ENCODE assay signal across 11 mouse cellular contexts in genomic region chr7:125716724-125717123, GRCm38 (mm10). TPM values are rescaled to one million over a fixed set of nuclear protein-coding genes. Genes with fewer than 3 reads are reported as not detected.
A peak's percentile ranks its signal among the peaks of the same experiment; 100 is the strongest.
DNase-seq lines count a peak whose midpoint lies in the region; ATAC-seq and TF ChIP-seq lines count a peak whose summit lies in the region.
"Had no signal": no experiment of that assay in that cellular context is flagged by ENCODE, and none has a peak within 500 bp of the region (broad histone marks: within the 10 kb centered on the region; RNA-seq: fewer than 3 reads in every experiment).

No protein-coding gene starts in this region.

- H3K9me3 ChIP-seq in heart, postnatal 0 days (replicated peaks; ENCODE audit: control insufficient read depth, low read length): no peaks in the 10 kb centered on the region
- no peaks in the 10 kb centered on the region for H3K9me3 ChIP-seq in lung, postnatal 0 days (ENCODE audit: low read length)
- no peaks in the 10 kb centered on the region for H3K9me3 ChIP-seq in liver, embryonic 11.5 days (ENCODE audit: control insufficient read depth, low read length)
- H3K9me3 ChIP-seq: hindbrain, embryonic 15.5 days; liver, embryonic 13.5 days had no signal

- peak; percentile 95 for DNase-seq in heart, adult 11 months
- DNase-seq in heart, postnatal 25 days (ENCODE audit: low spot score): no peak
- peak; percentile 85 for DNase-seq in R1 (ENCODE audit: low read depth, low spot score)
- peak; percentile 79 for DNase-seq in heart, postnatal 0 days (ENCODE audit: low spot score)
- DNase-seq in lung, postnatal 0 days (ENCODE audit: low spot score): peak; percentile 91
- DNase-seq in spleen, postnatal 14 days (ENCODE audit: low spot score in 2 of 2): no peak
- DNase-seq in liver, embryonic 11.5 days (ENCODE audit: low spot score): no peak
- no peak for DNase-seq in gastrocnemius, postnatal 25 days
- DNase-seq: B cell, adult 2 months; liver, embryonic 13.5 days had no signal

- peak overlapping the region; percentile 74 for H3K27ac ChIP-seq in heart, postnatal 0 days (ENCODE audit: low read depth)
- H3K27ac ChIP-seq in lung, postnatal 0 days (ENCODE audit: low read length): peak overlapping the region; percentile 77
- H3K27ac ChIP-seq in liver, embryonic 11.5 days (ENCODE audit: low read depth, low read length): no peak overlapping the region
- H3K27ac ChIP-seq: hindbrain, embryonic 15.5 days; liver, embryonic 13.5 days had no signal

- H3K36me3 ChIP-seq in heart, postnatal 0 days (replicated peaks; ENCODE audit: control insufficient read depth, insufficient read depth, low read length): no peaks in the 10 kb centered on the region
- no peaks in the 10 kb centered on the region for H3K36me3 ChIP-seq in lung, postnatal 0 days (ENCODE audit: insufficient read depth, low read length)
- H3K36me3 ChIP-seq in liver, embryonic 11.5 days (ENCODE audit: control insufficient read depth, insufficient read depth, low read length): no peaks in the 10 kb centered on the region
- H3K36me3 ChIP-seq: hindbrain, embryonic 15.5 days; liver, embryonic 13.5 days had no signal

- H3K27me3 ChIP-seq in heart, postnatal 0 days (ENCODE audit: control insufficient read depth, insufficient read depth, low read length): no peaks in the 10 kb centered on the region
- no peaks in the 10 kb centered on the region for H3K27me3 ChIP-seq in lung, postnatal 0 days (replicated peaks; ENCODE audit: insufficient read depth, low read length)
- H3K27me3 ChIP-seq in liver, embryonic 11.5 days (replicated peaks; ENCODE audit: control insufficient read depth, insufficient read depth, low read length): no peaks in the 10 kb centered on the region
- H3K27me3 ChIP-seq: hindbrain, embryonic 15.5 days; liver, embryonic 13.5 days had no signal

- intact Hi-C loops in heart, postnatal 25 days (cut with DNase I): no loop called here

- H3K4me2 ChIP-seq in heart, postnatal 0 days (ENCODE audit: low read depth, low read length): no peak overlapping the region
- H3K4me2 ChIP-seq in lung, postnatal 0 days (replicated peaks; ENCODE audit: low read depth, low read length): no peak overlapping the region
- H3K4me2 ChIP-seq in liver, embryonic 11.5 days: no peak overlapping the region
- H3K4me2 ChIP-seq: hindbrain, embryonic 15.5 days; liver, embryonic 13.5 days had no signal

- peaks cover 47% of the 10 kb centered on the region for H3K4me1 ChIP-seq in heart, postnatal 0 days (ENCODE audit: control insufficient read depth, insufficient read depth)
- H3K4me1 ChIP-seq in lung, postnatal 0 days (ENCODE audit: insufficient read depth, low read depth, low read length): peaks cover 13% of the 10 kb centered on the region; the same call in 1 of the 2 replicates
- no peaks in the 10 kb centered on the region for H3K4me1 ChIP-seq in liver, embryonic 11.5 days (replicated peaks; ENCODE audit: control insufficient read depth, insufficient read depth, low read length)

- no peak overlapping the region for H3K9ac ChIP-seq in heart, postnatal 0 days (replicated peaks; ENCODE audit: low read depth, low read length)
- no peak overlapping the region for H3K9ac ChIP-seq in lung, postnatal 0 days (replicated peaks; ENCODE audit: low read depth)
- H3K9ac ChIP-seq in liver, embryonic 11.5 days (ENCODE audit: low read depth, low read length): no peak overlapping the region
- H3K9ac ChIP-seq: hindbrain, embryonic 15.5 days; liver, embryonic 13.5 days had no signal

- TF ChIP-seq EP300 in heart, postnatal 0 days (IDR thresholded peaks at IDR 0.05; ENCODE audit: low read depth): no peak
- TF ChIP-seq EP300 in lung, postnatal 0 days (IDR thresholded peaks at IDR 0.05): peak; percentile 70

- H3K4me3 ChIP-seq in heart, postnatal 0 days (ENCODE audit: low read depth, low read length): no peak overlapping the region
- no peak overlapping the region for H3K4me3 ChIP-seq in lung, postnatal 0 days (ENCODE audit: low read depth, low read length)
- H3K4me3 ChIP-seq in liver, embryonic 11.5 days (ENCODE audit: low read depth, low read length): no peak overlapping the region
- H3K4me3 ChIP-seq: hindbrain, embryonic 15.5 days; liver, embryonic 13.5 days had no signal

- peak; percentile 77 for ATAC-seq in heart, postnatal 0 days (ENCODE audit: insufficient read depth, low read depth)
- ATAC-seq in lung, postnatal 0 days: peak; percentile 94
- ATAC-seq in liver, embryonic 11.5 days (replicated peaks; ENCODE audit: low FRiP score): no peak

- 11% methylated on average over 2 of the region's 2 CpGs for WGBS in heart, postnatal 0 days
- 34% methylated on average over 2 of the region's 2 CpGs for WGBS in lung, postnatal 0 days
- WGBS in liver, embryonic 11.5 days: 70% methylated on average over 2 of the region's 2 CpGs

- no peak for TF ChIP-seq CTCF in heart, postnatal 0 days (IDR thresholded peaks at IDR 0.05; ENCODE audit: low read depth)
- no peak for TF ChIP-seq CTCF in lung, postnatal 0 days (IDR thresholded peaks at IDR 0.05)

RNA-seq across cellular contexts. Expression of gene D430042O09Rik, which starts 9.0 kb away (rescaled TPM):
- total RNA-seq in heart, postnatal 25 days (2021): 10 to 100 TPM; 11.2 to 13.5 TPM
- total RNA-seq in heart, postnatal 0 days (2014; rRNA removed; ENCODE audit: low replicate concordance): 19.1 and 23.9 TPM in 2 replicates
- 3.4 and 4.5 TPM in 2 replicates for polyA plus RNA-seq in heart, postnatal 0 days (2015; fragmentation: Nextera tagmentation; extraction: Ambion mirVana)
- polyA plus RNA-seq in lung, postnatal 0 days (2015; fragmentation: Nextera tagmentation; extraction: Ambion mirVana): 5.3 and 5.8 TPM in 2 replicates
- 4.9 and 6.6 TPM in 2 replicates for polyA plus RNA-seq in liver, embryonic 11.5 days (2014; fragmentation: Nextera tagmentation; extraction: Ambion mirVana)
- 1 to 10 TPM; 4.7 to 9.0 TPM for total RNA-seq in gastrocnemius, postnatal 25 days (2021)

RNA-seq across cellular contexts. Expression of gene Gtf3c1, which starts 9.1 kb away (rescaled TPM):
- total RNA-seq in heart, postnatal 25 days (2021): 10 to 100 TPM; 60.1 to 65.7 TPM
- 66.6 and 70.8 TPM in 2 replicates for total RNA-seq in heart, postnatal 0 days (2014; rRNA removed; ENCODE audit: low replicate concordance)
- 14.5 and 14.9 TPM in 2 replicates for polyA plus RNA-seq in heart, postnatal 0 days (2015; fragmentation: Nextera tagmentation; extraction: Ambion mirVana)
- 13.6 and 16.5 TPM in 2 replicates for polyA plus RNA-seq in lung, postnatal 0 days (2015; fragmentation: Nextera tagmentation; extraction: Ambion mirVana)
- 28.3 and 28.8 TPM in 2 replicates for polyA plus RNA-seq in liver, embryonic 11.5 days (2014; fragmentation: Nextera tagmentation; extraction: Ambion mirVana)
- 10 to 100 TPM; 28.4 to 29.0 TPM for total RNA-seq in gastrocnemius, postnatal 25 days (2021)

Comparison
In these comparisons a context has a peak if more than half of its experiments do, and no peak if none do; other contexts are left out.
1. DNase-seq: peak in heart, adult 11 months (single experiment), R1 (single experiment), heart, postnatal 0 days (single experiment) and lung, postnatal 0 days (single experiment); none in heart, postnatal 25 days (single experiment), spleen, postnatal 14 days (0 of 2), liver, embryonic 11.5 days (single experiment) and gastrocnemius, postnatal 25 days (single experiment).